Mouse (Mus musculus): Measurements from ENCODE around the gene Fkbp5.

GRCm38 (mm10) chr17:28386150-28386905 is 131.0 kb downstream of the Fkbp5 start:
- TF ChIP-seq POLR2A (IDR thresholded peaks at IDR 0.05; ENCODE audit: insufficient read depth, low read depth, low read length) (no peak), CTCF (IDR thresholded peaks at IDR 0.05; ENCODE audit: insufficient read depth, low read depth, low read length) (peak; percentile 71)

Measured in olfactory bulb, adult 2 months (tissue).